Mouse (Mus musculus) CH12.LX (cell line): ENCODE data around the gene Bspry. TPM values are rescaled to one million over a fixed set of nuclear protein-coding genes. Genes with fewer than 3 reads are reported as not detected.

Experiments used
- DNase-seq: peaks from one replicate; pipeline ENCODE4 v3.0.0-alpha.2; 2013; ENCODE audit errors: extremely low read depth
- H3K27ac ChIP-seq: 2 replicates; pipeline ENCODE4 v1.5.1; 2012; ENCODE audit warnings: low read depth, mild to moderate bottlenecking, control low read depth, moderate library complexity; ENCODE audit not compliant: insufficient read depth
- H3K27me3 ChIP-seq: replicated peaks from 2 replicates; pipeline ENCODE3; 2012; ENCODE audit warnings: inconsistent platforms
- H3K36me3 ChIP-seq, 2 experiments: replicated peaks in 1 of 2; 2 replicates each; pipeline versions ENCODE3 to v1.6.1; 2012; ENCODE audit warnings: inconsistent platforms in 1 of 2, low read length in 1 of 2, mild to moderate bottlenecking in 1 of 2, mixed read lengths in 1 of 2, moderate library complexity in 1 of 2; ENCODE audit not compliant: control insufficient read depth in 1 of 2, insufficient read depth in 1 of 2
- H3K4me1 ChIP-seq, 2 experiments: 2 replicates each; pipeline ENCODE4 v1.6.1; 2012; ENCODE audit warnings: inconsistent platforms in 1 of 2, moderate library complexity in 1 of 2; ENCODE audit not compliant: insufficient read depth in 2 of 2, control insufficient read depth in 1 of 2
- H3K4me2 ChIP-seq: 2 replicates; pipeline ENCODE4 v1.6.1; 2012; ENCODE audit warnings: low read depth, mild to moderate bottlenecking, control low read depth; ENCODE audit not compliant: poor library complexity, insufficient read depth, severe bottlenecking
- H3K4me3 ChIP-seq, 3 experiments: fragments of 150-350 bp in 1 of 3; sonication (generic) in 1 of 3; replicated peaks in 1 of 3; 2 replicates each; pipeline versions ENCODE3 to v1.5.1; 2011 to 2012; ENCODE audit warnings: low read depth in 2 of 3, low read length in 2 of 3, mild to moderate bottlenecking in 2 of 3, moderate library complexity in 2 of 3, control low read depth in 1 of 3, improper control_type of control experiment in 1 of 3, inconsistent platforms in 1 of 3, mixed read lengths in 1 of 3; ENCODE audit not compliant: poor library complexity in 1 of 3
- H3K79me2 ChIP-seq: replicated peaks from 2 replicates; pipeline ENCODE4 v1.6.1; 2012; ENCODE audit warnings: mild to moderate bottlenecking, moderate library complexity; ENCODE audit not compliant: control insufficient read depth, poor library complexity, insufficient read depth, severe bottlenecking; ENCODE audit errors: extremely low read depth
- H3K9ac ChIP-seq: 2 replicates; pipeline ENCODE4 v1.6.1; 2012; ENCODE audit warnings: low read depth, mild to moderate bottlenecking, control low read depth, moderate library complexity; ENCODE audit not compliant: insufficient read depth
- H3K9me3 ChIP-seq: replicated peaks from 2 replicates; pipeline ENCODE3; 2012; ENCODE audit warnings: low read length, inconsistent platforms, mixed read lengths
- CHD1 ChIP-seq: IDR thresholded peaks from 2 replicates; pipeline ENCODE4 v1.6.1; 2012; ENCODE audit warnings: low read depth, low read length, improper control_type of control experiment, inconsistent platforms
- CHD2 ChIP-seq: IDR thresholded peaks from 2 replicates; pipeline ENCODE4 v1.6.1; 2011; ENCODE audit warnings: low read length, improper control_type of control experiment
- CTCF ChIP-seq, 2 experiments: IDR thresholded peaks in 1 of 2; conservative IDR thresholded peaks in 1 of 2; 2 replicates each; pipeline ENCODE4 v1.5.1; 2011 to 2012; ENCODE audit warnings: low read depth in 2 of 2, low read length in 2 of 2, improper control_type of control experiment in 1 of 2, inconsistent platforms in 1 of 2, mild to moderate bottlenecking in 1 of 2, moderate library complexity in 1 of 2
- E2F4 ChIP-seq: IDR thresholded peaks from 2 replicates; pipeline ENCODE4 v1.6.1; 2011; ENCODE audit warnings: low read depth, low read length, improper control_type of control experiment; ENCODE audit not compliant: insufficient replicate concordance
- ETS1 ChIP-seq: conservative IDR thresholded peaks from 2 replicates; pipeline ENCODE4 v1.6.1; 2012; ENCODE audit warnings: low read depth, mild to moderate bottlenecking, inconsistent platforms, low read length, improper control_type of control experiment, moderate library complexity
- HCFC1 ChIP-seq: IDR thresholded peaks from 2 replicates; pipeline ENCODE4 v1.6.1; 2012; ENCODE audit warnings: low read depth, mild to moderate bottlenecking, inconsistent platforms, low read length, improper control_type of control experiment
- IRF4 ChIP-seq: IDR thresholded peaks from 2 replicates; pipeline ENCODE4 v1.6.1; 2014; ENCODE audit warnings: low read depth, mild to moderate bottlenecking, inconsistent platforms, low read length, improper control_type of control experiment
- JUND ChIP-seq: conservative IDR thresholded peaks from 2 replicates; pipeline ENCODE4 v1.6.1; 2011; ENCODE audit warnings: low read depth, low read length, improper control_type of control experiment
- MYC ChIP-seq: IDR thresholded peaks from 2 replicates; pipeline ENCODE4 v1.6.1; 2011; ENCODE audit warnings: low read depth, mild to moderate bottlenecking, improper control_type of control experiment, low read length
- NELFE ChIP-seq: IDR thresholded peaks from 2 replicates; pipeline ENCODE4 v1.6.1; 2011; ENCODE audit warnings: low read depth, low read length, improper control_type of control experiment
- PAX5 ChIP-seq: IDR thresholded peaks from 2 replicates; pipeline ENCODE4 v1.6.1; 2012; ENCODE audit warnings: low read length, inconsistent platforms, mixed read lengths
- POLR2A ChIP-seq: IDR thresholded peaks from 2 replicates; pipeline ENCODE4 v1.6.1; 2011; ENCODE audit warnings: low read depth, mild to moderate bottlenecking, improper control_type of control experiment, low read length
- SMC3 ChIP-seq: IDR thresholded peaks from 2 replicates; pipeline ENCODE4 v1.6.1; 2011; ENCODE audit warnings: low read depth, low read length, improper control_type of control experiment
- TCF12 ChIP-seq: IDR thresholded peaks from 2 replicates; pipeline ENCODE4 v1.6.1; 2014; ENCODE audit warnings: low read depth, mild to moderate bottlenecking, inconsistent platforms, low read length, improper control_type of control experiment
- UBTF ChIP-seq: IDR thresholded peaks from 2 replicates; pipeline ENCODE4 v1.6.1; 2012; ENCODE audit warnings: low read depth, mild to moderate bottlenecking, inconsistent platforms, low read length, improper control_type of control experiment, moderate library complexity
- USF1 ChIP-seq: IDR thresholded peaks from 2 replicates; pipeline ENCODE4 v1.6.1; 2014; ENCODE audit warnings: low read depth, mild to moderate bottlenecking, inconsistent platforms, low read length, improper control_type of control experiment
- USF2 ChIP-seq: conservative IDR thresholded peaks from 2 replicates; pipeline ENCODE4 v1.6.1; 2011; ENCODE audit warnings: low read depth, low read length, improper control_type of control experiment
- ZC3H11A ChIP-seq: IDR thresholded peaks from 2 replicates; pipeline ENCODE4 v1.6.1; 2012; ENCODE audit warnings: low read depth, mild to moderate bottlenecking, inconsistent platforms, low read length, improper control_type of control experiment
- ZKSCAN1 ChIP-seq: IDR thresholded peaks from 2 replicates; pipeline ENCODE4 v1.6.1; 2012; ENCODE audit warnings: low read depth, inconsistent platforms, low read length, improper control_type of control experiment, borderline replicate concordance
- ZNF384 ChIP-seq: IDR thresholded peaks from 2 replicates; pipeline ENCODE4 v1.6.1; 2012; ENCODE audit warnings: low read depth, low read length, improper control_type of control experiment, inconsistent platforms
- dilution Hi-C: fragments of 300-500 bp; cut with MboI; formaldehyde crosslinking; loops from 2 replicates; pipeline ENCODE4 v1.14.3; 2020; ENCODE audit warnings: low sequenced_read_pairs; ENCODE audit not compliant: extremely low pct_unique_long_range_greater_than_20kb, extremely low pct_ligation_motif_present
- in situ Hi-C: fragments of 300-500 bp; cut with MboI; formaldehyde crosslinking; loops from 3 replicates; pipeline ENCODE4 v1.14.3; 2019; ENCODE audit warnings: low sequenced_read_pairs, low pct_ligation_motif_present, low pct_unique_long_range_greater_than_20kb, mixed read lengths
- polyA plus RNA-seq: library from polyadenylated mRNA; unstranded; fragments of >175 nt; gene quantifications from 2 replicates; pipeline ENCODE4 v1.2.1, GENCODE M21; 2012; ENCODE audit warnings: low read depth; ENCODE audit not compliant: insufficient read length
- total RNA-seq, 2 experiments: library from RNA; depleted of rRNA; stranded (reverse); fragments of 300-350 nt in 1 of 2; fragments of >200 nt in 1 of 2; gene quantifications; 2 replicates each; pipeline ENCODE4 v1.2.3; 2012 to 2014

Bspry gene
- total and polyA plus RNA-seq, 3 experiments, result 0.86 to 1.2 (median 1.1) TPM

GRCm38 (mm10) chr4:62487914-62488313 is 8.1 kb downstream of the Bspry start:
- dilution Hi-C loops (no loop called here), in situ Hi-C loops (no loop called here)
- no peak overlapping the region for H3K4me3 ChIP-seq
- no peaks in the 10 kb centered on the region for H3K9me3 ChIP-seq
- H3K27ac ChIP-seq, result no peak overlapping the region
- DNase-seq, result no peak
- TF ChIP-seq JUND (no peak), IRF4 (no peak), POLR2A (no peak), ZKSCAN1 (no peak), CHD1 (no peak), ZNF384 (no peak), CHD2 (no peak), USF1 (no peak), HCFC1 (no peak), USF2 (no peak), PAX5 (no peak), CTCF (conservative IDR thresholded peaks at IDR 0.05 in 1 of 2, IDR thresholded peaks at IDR 0.05 in 1 of 2; ENCODE audit: low read depth in 2 of 2, low read length in 2 of 2) (no peak), UBTF (no peak), E2F4 (no peak), ZC3H11A (no peak), ETS1 (no peak), TCF12 (no peak), MYC (no peak)
- no peak overlapping the region for H3K9ac ChIP-seq
- H3K4me2 ChIP-seq, result no peak overlapping the region
- no peaks in the 10 kb centered on the region for H3K79me2 ChIP-seq
- H3K4me1 ChIP-seq, result peaks cover 0 to 19% of the 10 kb centered on the region in 2 experiments; a peak in 2 of 4 replicates
- no peaks in the 10 kb centered on the region for H3K27me3 ChIP-seq
- no peaks in the 10 kb centered on the region for H3K36me3 ChIP-seq

GRCm38 (mm10) chr4:62492682-62493081 is 12.8 kb downstream of the Bspry start:
- H3K27ac ChIP-seq, result no peak overlapping the region
- H3K79me2 ChIP-seq, result no peaks in the 10 kb centered on the region
- DNase-seq, result no peak
- no peak overlapping the region for H3K9ac ChIP-seq
- H3K4me3 ChIP-seq, result no peak overlapping the region
- peaks cover 0 to 1% of the 10 kb centered on the region in 2 experiments for H3K36me3 ChIP-seq
- TF ChIP-seq SMC3 (no peak), USF2 (no peak), MYC (no peak), ZNF384 (no peak), ETS1 (no peak), NELFE (no peak)
- no peaks in the 10 kb centered on the region for H3K27me3 ChIP-seq
- dilution Hi-C loops (no loop called here), in situ Hi-C loops (no loop called here)
- H3K4me2 ChIP-seq, result no peak overlapping the region
- H3K9me3 ChIP-seq, result no peaks in the 10 kb centered on the region
- peaks cover 2 to 4% of the 10 kb centered on the region in 2 experiments; a peak in 3 of 4 replicates for H3K4me1 ChIP-seq
